In the genomic region with DNA sequence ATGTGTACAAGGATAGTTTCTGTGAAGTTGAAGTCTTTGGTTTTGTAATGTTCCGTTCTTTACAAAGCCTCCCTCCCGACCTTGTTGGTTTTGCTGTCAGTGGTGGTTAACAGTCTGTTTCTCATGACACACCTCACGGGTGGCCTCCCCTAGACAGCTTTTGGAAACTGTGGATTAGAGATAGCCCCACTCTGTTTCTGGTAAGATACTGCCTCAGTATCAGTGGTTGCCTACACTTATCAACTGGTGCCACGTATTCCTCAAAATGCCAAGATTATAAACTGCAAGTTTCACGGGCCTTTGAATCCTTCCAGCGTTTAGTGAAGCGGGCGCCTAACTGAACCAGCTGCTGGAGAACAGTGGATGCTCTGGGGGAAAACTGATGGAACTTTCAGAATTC, we compare ENCODE assay signal across 6 mouse cellular contexts.
DNase-seq lines count a peak whose midpoint lies in the region; ATAC-seq and TF ChIP-seq lines count a peak whose summit lies in the region.
"Not testable (repeated sequence)": the region's sequence is repeated elsewhere in the genome, so short reads cannot be mapped to it uniquely, and the experiment has no call there.

No protein-coding gene starts in this region.

- not testable (repeated sequence) for H3K9me3 ChIP-seq in MEL (replicated peaks; ENCODE audit: insufficient read depth, low read length); liver, embryonic 13.5 days (replicated peaks); liver, embryonic 16.5 days (replicated peaks; ENCODE audit: control insufficient read depth, low read length)

- H3K27me3 ChIP-seq in MEL (ENCODE audit: control insufficient read depth in 1 of 2, insufficient read depth in 2 of 2, low read length in 2 of 2); liver, embryonic 13.5 days; liver, embryonic 16.5 days (ENCODE audit: control insufficient read depth, insufficient read depth, low read depth, low read length): not testable (repeated sequence)

- H3K4me1 ChIP-seq in MEL (ENCODE audit: control insufficient read depth in 1 of 2, insufficient read depth in 2 of 2, low read length in 2 of 2); liver, embryonic 13.5 days (replicated peaks); liver, embryonic 16.5 days (ENCODE audit: control insufficient read depth, low read depth, low read length): not testable (repeated sequence)

- peak; percentile 23 to 59; a peak in 2 of 4 replicates for TF ChIP-seq EP300 in MEL (IDR thresholded peaks at IDR 0.05; ENCODE audit: low read depth in 1 of 2, low read length in 2 of 2)

- TF ChIP-seq CTCF in MEL (IDR thresholded peaks at IDR 0.05 in 2 of 3, conservative IDR thresholded peaks at IDR 0.05 in 1 of 3; ENCODE audit: control insufficient read depth in 1 of 3, insufficient read depth in 1 of 3, low read depth in 2 of 3, low read length in 3 of 3, poor library complexity in 1 of 3, severe bottlenecking in 1 of 3) = not testable (repeated sequence)

- H3K9ac ChIP-seq in MEL (ENCODE audit: control insufficient read depth, low read depth, low read length, poor library complexity, severe bottlenecking); liver, embryonic 16.5 days (ENCODE audit: low read depth, low read length): not testable (repeated sequence)
- peak overlapping the region; percentile 64 for H3K9ac ChIP-seq in liver, embryonic 13.5 days

- not testable (repeated sequence) for TF ChIP-seq RAD21 in MEL (IDR thresholded peaks at IDR 0.05; ENCODE audit: low read depth, low read length)

- peak overlapping the region; percentile 28; the same call in 1 of the 2 replicates for H3K27ac ChIP-seq in MEL (ENCODE audit: control insufficient read depth, low read depth, low read length)
- H3K27ac ChIP-seq in liver, embryonic 13.5 days = peak overlapping the region; percentile 85
- peak overlapping the region; percentile 72 for H3K27ac ChIP-seq in liver, embryonic 16.5 days (ENCODE audit: low read length)

- not testable (repeated sequence) for H3K36me3 ChIP-seq in MEL (ENCODE audit: control insufficient read depth in 1 of 2, insufficient read depth in 2 of 2, low read length in 2 of 2); liver, embryonic 13.5 days; liver, embryonic 16.5 days (ENCODE audit: control insufficient read depth, insufficient read depth)

- peak overlapping the region; percentile 46 for H3K4me2 ChIP-seq in liver, embryonic 13.5 days
- H3K4me2 ChIP-seq in liver, embryonic 16.5 days (ENCODE audit: low read depth, low read length) = not testable (repeated sequence)

- 34% methylated on average over 7 of the region's 8 CpGs for WGBS in liver, embryonic 13.5 days (ENCODE audit: insufficient replicate concordance)
- 39% methylated on average over 6 of the region's 8 CpGs for WGBS in liver, embryonic 16.5 days (ENCODE audit: insufficient replicate concordance)

- TF ChIP-seq POLR2A in MEL (IDR thresholded peaks at IDR 0.05; ENCODE audit: control insufficient read depth in 1 of 2, insufficient read depth in 1 of 2, low read depth in 1 of 2, low read length in 2 of 2, poor library complexity in 1 of 2) = not testable (repeated sequence)

- not testable (repeated sequence) for H3K79me2 ChIP-seq in MEL (ENCODE audit: control insufficient read depth, insufficient read depth, low read length, poor library complexity)

- peak; percentile 92 for ATAC-seq in erythroblast, adult 5-6 weeks (replicated peaks; ENCODE audit: low FRiP score, poor library complexity, severe bottlenecking)
- peak; percentile 100 for ATAC-seq in liver, embryonic 13.5 days (ENCODE audit: low read depth)
- ATAC-seq in liver, embryonic 16.5 days (ENCODE audit: low read depth) = peak; percentile 99
- peak; percentile 97 for ATAC-seq in megakaryocyte-erythroid progenitor cell, adult 5-6 weeks (replicated peaks; ENCODE audit: low FRiP score, low TSS enrichment, poor library complexity, severe bottlenecking)

- H3K4me3 ChIP-seq in MEL (ENCODE audit: control insufficient read depth in 1 of 2, insufficient read depth in 1 of 2, low read depth in 2 of 2, low read length in 2 of 2) = peak overlapping the region in 1 of 2 experiments; percentile 54; a peak in 2 of 4 replicates
- H3K4me3 ChIP-seq in liver, embryonic 13.5 days (replicated peaks) = peak overlapping the region; percentile 51
- H3K4me3 ChIP-seq in liver, embryonic 16.5 days (ENCODE audit: low read depth, low read length) = peak overlapping the region; percentile 43

- DNase-seq in MEL (ENCODE audit: low read depth, low spot score) (peak; percentile 45), liver (peak; percentile 47)
- DNase-seq in liver, embryonic 13.5 days = peak; percentile 28

TF ChIP-seq in MEL, 35 proteins besides CTCF, POLR2A, EP300 and RAD21:
- peak; percentile 58 for TF ChIP-seq TCF12 (IDR thresholded peaks at IDR 0.05; ENCODE audit: low read depth, low read length)

Comparison
In these comparisons a context has a peak if more than half of its experiments do, and no peak if none do; other contexts are left out.
1. H3K27ac ChIP-seq: peak in every context shown above with its lines; median percentile 85 in liver, embryonic 13.5 days; 72 in liver, embryonic 16.5 days; 28 in MEL.